Mouse (Mus musculus) NIH3T3 (cell line): ENCODE results near the gene 1700092M07Rik.

Experiments used
- DNase-seq: peaks from one replicate; pipeline ENCODE4 v3.0.0-alpha.2; 2012; ENCODE audit warnings: low read depth

1700092M07Rik gene

DNA sequence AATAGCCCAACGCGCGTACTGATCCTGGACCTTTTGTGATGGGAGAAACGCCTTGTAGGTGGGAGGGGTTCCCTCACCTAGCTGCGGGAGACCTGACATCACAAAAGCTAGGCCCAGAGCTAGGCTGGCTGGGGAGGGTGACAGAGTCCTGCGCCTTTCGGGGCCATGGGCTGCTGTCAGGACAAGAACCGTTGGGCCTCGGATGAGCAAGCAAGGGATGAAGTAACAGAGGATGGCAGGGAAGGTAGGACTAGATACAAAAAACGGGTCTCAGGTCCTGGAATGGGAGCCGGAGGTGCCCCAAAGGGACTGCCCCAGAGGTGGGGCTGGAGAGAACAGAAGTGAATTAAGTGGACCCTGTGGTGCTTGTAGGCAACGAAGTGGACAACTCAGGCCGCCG is at the start of gene 1700092M07Rik:
Gene 1700092M07Rik, plus strand, starts transcription at position 116 of the 400 bp plus-strand sequence.
- DNase-seq, result no peak

DNA sequence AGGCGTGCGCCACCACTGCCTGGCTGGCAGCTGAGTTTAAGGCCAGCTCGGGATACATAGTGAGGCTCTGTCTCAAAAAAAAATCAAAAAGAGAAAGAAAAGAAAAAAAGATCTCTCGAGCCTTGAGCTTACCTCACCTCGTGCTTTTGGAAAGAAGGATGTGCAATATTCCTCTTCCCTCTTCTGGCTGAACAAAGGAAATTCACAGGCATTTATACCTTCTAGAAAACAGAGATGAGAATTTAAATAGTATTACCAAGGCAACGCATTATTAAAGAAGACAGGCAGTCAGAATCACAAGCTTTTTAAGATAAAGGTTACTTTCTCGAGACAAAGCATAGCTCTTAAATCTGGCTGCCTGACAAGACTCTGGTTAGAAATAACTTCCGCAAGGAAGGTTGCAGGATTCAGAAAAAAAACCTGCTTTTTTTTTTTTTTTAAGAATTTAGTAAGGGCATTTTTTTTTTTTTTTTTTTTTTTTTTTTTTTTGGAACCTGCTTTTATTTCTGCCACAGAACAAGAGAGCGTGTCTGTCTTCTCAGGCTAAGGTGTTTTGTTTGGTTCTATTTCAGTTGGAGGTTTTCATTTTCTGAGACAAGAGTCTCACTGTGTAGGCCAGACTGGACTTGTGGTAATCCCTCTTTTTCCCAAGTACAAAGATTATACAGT is 48.5 kb upstream of the 1700092M07Rik start:
- no peak for DNase-seq

DNA sequence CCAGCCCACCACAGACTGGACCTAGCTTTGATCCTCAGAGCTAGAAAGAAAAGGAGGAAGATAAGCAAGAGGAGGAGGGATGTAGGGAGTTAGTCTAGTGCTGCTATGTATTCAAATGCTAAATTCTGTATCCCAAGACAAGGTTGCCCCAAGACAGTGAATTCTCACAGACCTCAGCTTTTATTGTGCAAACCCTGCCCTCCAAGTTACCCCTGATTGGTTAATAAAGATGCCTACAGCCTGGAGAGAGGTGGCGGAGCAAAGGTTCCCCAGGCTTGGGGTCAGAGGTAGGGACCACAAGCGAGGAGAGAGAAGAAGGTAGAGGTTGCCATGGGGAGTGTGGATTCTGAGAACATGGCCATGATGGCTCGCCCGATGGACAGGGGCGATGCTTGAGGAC is 47.8 kb upstream of the 1700092M07Rik start:
- no peak for DNase-seq

DNA sequence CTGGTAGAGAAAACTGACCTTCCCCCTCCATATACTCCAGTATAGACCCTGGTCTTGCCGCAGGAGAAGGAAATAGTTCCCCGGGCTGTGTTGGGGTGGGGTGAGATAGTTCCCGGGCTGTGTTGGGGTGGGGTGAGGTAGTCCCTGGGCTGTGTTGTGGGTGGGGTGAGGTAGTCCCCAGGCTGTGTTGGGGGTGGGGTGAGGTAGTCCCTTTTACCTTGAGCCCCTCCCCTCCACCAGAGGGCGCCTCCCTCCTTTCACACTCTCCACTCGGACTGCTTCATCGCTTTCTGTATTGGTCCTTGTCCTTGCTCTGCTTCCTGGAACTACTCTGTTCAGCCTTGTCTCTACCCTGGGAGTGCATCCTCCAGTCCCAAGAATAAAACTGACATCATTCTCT is 45.2 kb upstream of the 1700092M07Rik start:
- peak; percentile 74 for DNase-seq

DNA sequence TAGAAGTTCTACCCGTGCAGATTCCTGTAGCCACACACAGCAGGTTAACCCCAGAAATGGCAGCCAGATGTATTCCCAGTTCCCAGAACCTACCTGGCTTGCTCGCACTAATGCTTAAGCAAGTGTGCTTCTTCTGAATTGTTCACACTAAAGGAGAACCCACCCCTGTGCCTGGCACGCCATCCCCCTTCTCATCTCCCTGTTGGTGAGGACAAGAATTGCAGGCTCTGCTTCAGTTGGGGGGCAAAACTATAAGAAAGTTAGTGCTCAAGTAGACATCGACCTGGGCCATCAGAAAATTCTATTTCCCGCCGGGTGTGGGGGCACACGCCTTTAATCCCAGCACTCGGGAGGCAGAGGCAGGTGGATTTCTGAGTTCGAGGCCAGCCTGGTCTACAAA is 40.9 kb upstream of the 1700092M07Rik start:
- DNase-seq, result no peak

DNA sequence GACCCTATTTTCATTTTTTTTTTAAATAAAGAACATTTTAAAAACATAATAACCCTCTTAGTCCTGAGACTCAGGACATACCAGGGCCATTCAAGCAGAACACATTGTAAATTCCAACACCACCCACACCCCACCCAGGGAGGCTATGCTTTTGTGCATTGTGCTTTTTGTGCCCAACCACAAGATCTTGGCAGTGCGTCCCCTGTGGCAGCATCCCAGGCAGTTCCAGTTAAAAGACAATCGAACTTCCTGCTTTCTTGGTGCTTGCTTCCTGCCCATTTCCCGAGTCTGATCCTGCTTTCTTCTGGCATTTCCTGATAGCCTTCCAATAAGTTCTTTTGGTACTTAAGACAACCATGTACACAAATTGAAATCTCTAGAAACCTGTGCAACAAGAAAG is 38.1 kb upstream of the 1700092M07Rik start:
- peak; percentile 84 for DNase-seq

DNA sequence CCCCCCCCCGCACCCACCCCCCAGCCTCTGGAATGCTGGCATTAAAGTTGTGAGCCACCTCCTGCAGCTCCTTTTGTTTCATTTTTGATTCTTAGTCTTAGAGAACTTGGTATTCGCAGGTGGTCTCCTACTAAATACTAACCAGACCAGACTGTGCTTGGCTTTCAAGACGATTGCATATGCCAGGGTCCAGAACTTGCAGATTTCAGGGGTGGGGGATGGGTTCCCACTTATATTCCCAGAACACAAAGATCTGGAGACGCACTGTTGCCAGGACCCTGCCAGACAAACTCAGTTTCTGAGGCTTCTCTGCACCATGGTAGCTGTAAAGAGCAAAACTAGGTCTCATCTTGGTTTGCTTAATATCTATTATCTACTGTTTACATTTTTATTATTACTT is 36.9 kb upstream of the 1700092M07Rik start:
- no peak for DNase-seq

DNA sequence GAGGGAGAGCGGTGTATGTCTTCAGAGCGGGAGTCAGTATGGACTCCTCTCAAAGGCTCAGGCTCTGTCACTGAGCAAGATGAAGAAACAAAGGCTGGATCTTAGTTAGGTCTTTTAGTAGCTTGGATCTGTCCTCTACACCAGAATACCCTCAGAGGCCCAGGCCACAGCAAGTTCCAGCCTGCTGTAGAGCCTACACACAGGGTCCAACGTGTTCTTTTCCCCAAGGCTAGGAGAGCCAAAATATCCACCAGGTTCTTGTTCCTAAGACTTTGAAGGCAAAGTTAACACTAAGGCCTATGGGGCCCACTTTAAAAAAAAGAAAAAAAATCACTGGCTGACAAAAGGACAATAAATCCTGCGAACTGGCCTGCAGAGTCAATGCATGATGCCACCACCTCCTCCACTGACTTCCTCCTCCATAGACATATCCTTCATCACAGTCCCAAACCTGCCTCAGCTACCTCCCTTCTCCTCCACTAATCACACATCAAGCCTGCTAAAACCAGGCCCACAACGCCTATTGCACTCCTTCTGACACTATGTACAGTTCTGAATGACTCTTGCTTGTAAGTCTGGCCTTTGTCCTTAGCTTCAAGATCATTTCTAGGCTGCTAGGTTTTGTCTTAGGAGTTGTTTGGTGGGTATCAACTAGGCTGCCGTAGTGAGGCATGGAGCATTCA is 35.4 kb upstream of the 1700092M07Rik start:
- DNase-seq, result no peak

DNA sequence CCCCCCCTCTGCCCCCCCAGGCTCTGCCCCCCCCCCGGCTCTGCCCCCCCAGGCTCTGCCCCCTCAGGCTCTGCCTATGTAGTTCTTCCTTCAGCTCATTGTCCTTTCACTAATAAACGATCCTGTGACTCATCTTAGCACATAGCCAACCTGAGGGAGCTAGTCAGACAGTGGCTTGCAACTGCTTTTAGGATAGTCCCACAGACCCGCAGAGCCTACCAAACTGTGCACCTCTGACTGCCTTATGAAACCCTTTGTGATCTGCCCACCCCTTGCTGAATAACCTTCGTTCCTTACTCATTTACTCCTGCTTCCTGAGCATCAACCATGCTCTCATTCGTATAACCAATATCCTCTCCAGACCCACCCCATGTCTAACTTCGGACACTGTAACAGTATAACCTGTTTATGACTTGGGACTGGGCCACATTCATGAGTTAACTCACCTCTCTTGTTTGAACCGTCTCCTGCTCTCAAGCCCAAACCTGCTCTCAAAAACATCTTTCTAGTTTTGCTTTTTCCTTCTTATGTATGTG is 34.3 kb upstream of the 1700092M07Rik start:
- DNase-seq, result peak; percentile 69

DNA sequence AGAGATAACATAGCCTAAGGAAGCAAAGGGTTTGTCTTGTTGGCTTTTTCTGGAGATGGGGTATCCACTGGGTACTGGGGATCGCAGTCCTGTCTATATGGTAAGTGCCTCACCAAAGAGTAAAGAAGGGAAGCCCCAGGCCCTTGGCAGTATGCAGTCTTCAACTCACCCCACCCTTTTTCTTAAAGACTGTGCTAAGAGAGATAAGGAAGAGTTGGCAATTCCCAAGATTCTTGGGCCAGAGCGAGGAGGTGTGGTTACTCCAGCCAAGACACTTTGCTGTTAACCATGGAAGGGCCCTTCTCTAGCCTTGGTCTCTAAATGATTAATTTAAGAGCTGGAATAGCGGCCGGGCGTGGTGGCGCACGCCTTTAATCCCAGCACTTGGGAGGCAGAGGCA is 33.6 kb upstream of the 1700092M07Rik start:
- no peak for DNase-seq

DNA sequence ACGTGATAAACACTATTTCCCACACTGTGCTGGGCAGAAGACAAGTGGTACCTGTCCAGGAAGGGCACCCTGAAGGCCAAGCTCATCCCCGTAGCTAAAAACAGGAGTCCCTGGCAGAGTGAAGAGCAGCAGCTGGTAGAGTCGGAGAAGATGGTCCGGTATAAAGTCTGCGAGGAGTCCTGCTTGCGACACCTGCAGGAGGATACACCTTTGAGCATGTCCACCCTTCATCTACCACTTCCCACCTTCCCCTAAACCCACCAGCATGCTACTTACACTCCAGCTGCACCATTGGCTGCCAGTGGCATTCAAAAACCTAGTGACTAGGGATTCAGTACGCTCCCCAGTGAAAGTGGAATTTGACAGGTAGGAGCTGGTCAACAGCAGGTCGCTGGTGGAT is 31.6 kb upstream of the 1700092M07Rik start:
- no peak for DNase-seq

DNA sequence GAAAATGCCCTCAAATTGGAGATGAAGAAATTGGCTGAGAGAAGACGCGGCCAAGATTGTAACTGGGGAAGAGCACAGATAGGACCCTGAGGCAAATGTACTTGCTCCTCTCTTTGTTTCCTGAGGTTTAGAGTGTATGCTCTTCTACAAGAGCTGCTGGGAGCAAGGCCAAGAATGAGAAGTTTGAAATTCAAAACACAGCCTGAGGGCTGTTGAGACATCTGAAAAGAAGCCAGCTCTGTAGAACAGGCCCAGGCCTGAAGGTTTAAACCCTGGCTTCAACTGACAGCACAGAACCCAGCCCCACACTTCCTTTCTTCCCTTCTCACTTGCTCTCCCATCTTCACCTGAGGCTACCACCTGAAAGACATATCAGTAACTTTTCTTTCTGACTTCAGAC is 30.5 kb upstream of the 1700092M07Rik start:
- peak; percentile 97 for DNase-seq

DNA sequence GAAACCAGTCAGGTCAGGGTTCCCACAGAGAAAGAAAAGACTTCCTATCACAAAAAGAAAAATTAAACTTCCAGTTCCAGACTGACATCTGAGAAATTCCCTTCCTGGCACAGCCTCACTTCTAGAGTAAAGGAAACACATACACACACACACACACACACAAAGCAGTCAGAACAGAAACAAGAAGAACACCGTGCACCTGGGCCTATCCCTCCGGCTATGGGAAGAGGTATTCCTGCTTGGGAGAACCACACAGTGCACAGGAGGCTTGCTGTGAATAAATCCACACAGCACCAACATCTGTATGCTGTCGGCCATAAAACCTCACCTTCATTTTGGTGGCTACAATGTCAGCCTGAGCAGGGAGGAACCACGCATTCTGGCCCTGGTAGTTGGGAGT is 29.0 kb upstream of the 1700092M07Rik start:
- DNase-seq, result no peak

DNA sequence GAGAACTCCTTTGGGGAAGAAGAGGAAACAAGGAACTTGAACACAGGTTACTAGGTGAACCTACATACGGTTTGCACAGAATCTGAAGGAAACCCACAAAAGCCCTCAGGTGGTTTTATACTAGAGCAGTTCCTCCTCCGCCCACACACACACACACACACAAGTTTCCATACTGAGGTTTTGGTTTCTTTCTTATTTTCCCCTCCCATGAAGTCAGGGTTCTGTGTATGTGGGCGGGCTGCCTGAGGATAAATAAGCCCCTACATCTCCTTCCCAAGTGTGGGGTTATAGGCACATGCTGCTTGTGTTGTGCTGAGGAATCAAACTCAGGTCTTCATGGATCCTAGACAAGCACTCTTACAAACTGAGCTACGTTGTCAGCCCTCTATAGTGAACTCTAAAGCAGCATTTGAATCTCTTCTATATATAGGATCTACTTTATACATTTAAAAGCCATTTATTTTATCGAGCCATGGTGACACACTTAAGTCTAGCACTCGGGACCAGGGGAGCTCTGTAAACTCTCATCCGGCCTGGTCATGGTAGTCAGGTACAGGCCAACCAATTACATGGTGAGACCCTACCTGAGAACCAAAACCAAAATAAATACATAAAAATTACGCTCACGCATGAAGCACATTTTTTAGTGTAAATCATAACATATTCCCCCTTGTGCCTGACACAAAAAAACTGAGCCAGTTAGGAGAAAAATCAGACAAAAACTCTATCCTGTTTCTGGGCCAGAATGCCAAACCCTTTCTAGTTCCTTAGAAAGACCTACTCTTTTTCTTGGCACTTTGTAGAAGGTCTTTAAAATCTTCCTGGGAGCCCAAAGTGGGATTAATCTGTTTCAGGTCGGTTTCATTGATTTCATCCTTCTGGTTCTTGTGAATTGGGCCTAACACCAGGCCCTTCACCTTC is 28.3 kb upstream of the 1700092M07Rik start:
- peak; percentile 63 for DNase-seq

DNA sequence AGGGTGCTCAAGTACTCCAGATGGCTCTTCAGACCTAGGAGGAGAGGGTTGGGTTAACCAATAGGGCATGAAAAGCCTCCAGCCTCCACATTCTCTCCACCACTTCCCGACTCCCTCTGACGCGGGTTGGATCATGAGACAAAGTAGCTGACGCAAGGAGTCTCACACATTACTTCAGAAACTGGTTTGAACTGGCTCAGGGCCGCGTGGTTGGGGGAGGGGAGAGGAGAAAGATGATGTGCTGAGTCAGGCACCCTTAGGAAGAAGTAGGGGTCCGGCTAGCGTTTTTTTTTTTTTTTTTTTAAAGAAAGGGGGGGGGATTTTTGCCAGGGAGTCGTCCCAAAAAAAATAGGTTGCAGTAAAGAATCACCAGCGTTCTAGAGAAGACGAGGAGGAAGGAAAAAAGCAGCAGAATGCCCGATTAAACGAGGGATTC is 27.6 kb upstream of the 1700092M07Rik start:
- DNase-seq, result peak; percentile 98

DNA sequence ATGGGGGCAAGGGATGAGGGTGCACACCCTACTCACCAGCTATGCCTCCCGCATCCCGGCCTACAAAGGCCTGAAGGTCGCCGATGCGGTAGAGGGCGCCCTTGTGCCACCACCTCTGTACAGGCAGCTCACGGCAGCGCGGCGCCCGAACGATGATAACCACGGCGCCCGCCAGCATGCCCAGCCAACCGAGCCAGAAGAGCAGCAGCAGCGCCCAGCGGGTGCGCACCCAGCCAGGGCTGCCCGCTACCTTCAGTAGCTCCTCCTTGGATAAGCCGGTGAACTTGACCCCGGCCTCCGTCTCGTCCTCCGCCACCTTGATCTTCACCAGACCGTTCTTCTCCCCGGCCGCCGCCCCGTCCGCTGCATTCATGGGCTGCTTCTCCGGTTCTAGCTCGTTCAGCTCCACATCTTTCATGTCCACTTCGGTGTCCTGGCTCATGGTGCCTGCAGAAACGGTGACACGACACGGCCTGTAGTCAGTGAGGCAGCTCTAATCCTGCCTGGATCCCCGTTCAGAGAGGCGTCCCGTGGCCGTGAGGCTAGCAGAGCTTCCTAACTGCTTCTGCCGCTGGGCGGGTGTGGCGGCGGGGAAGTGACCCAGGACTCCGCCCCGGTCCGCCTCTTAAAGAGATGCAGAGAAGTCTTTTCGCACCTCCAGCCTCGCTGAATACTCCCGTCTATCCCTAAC is 27.1 kb upstream of the 1700092M07Rik start:
- DNase-seq, result peak; percentile 95

DNA sequence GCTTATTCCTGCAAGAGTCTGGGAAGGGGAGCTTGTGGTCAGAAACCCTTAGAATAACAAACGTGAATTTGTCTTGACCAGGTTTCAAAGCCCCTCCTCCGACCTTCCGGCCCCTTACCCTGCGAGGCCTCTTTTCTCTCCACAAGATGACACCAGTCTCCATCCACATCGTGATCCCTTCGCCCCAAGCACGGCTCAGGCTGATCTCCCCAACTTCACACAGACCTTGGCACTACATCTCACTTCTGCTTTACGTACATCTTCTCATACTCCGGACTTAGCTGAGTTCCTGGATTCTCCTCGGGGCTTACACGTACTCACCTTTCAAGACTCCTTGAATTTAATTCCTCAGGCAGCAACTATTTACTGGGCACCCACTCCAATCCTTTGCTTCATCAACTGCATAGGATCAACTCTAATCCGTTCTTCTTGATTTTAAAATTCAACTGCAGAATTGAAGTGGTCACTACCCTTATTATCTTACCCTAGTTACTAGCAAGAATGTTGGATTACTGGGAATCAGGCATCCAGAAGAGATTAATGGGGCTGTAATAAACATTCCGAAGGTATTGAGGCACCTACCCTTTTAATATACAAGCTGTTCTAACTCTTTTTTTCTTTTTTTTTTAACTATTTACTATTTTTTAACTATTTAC is 26.4 kb upstream of the 1700092M07Rik start:
- no peak for DNase-seq

DNA sequence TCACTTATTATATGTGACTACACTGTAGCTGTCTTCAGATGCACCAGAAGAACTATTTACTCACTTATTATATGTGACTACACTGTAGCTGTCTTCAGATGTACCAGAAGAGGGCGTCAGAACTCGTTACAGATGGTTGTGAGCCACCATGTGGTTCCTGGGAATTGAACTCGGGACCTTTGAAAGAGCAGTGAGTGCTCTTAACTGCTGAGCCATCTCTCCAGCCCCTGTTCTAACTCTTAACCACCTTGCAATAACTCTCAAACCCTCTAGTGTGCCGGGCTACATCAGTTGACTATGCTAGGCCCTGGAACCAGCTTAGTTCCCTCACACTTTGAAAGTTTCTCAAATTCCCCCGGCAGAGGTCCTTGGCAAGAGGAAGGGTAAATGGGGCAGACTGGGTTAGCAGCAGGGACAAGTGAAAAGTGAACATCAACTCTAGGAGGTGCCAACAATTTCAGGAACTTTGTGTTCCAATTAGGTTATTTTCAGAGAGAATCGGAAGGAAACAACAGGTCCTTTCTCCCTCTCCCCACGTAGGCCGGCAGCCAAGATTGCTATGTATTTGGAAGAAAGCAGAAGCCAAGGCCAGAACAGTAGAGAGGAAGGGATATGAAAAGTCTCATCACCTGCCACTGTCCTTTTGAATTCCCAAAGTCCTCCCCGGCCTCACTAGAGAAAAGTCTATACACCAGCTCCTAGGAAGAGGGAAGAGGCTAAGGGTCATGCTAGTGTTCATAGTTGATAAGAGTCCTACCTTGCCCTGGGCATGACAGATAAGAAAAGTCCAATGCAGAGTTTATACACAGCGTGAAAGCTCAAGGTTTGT is 25.7 kb upstream of the 1700092M07Rik start:
- DNase-seq, result peak; percentile 48

DNA sequence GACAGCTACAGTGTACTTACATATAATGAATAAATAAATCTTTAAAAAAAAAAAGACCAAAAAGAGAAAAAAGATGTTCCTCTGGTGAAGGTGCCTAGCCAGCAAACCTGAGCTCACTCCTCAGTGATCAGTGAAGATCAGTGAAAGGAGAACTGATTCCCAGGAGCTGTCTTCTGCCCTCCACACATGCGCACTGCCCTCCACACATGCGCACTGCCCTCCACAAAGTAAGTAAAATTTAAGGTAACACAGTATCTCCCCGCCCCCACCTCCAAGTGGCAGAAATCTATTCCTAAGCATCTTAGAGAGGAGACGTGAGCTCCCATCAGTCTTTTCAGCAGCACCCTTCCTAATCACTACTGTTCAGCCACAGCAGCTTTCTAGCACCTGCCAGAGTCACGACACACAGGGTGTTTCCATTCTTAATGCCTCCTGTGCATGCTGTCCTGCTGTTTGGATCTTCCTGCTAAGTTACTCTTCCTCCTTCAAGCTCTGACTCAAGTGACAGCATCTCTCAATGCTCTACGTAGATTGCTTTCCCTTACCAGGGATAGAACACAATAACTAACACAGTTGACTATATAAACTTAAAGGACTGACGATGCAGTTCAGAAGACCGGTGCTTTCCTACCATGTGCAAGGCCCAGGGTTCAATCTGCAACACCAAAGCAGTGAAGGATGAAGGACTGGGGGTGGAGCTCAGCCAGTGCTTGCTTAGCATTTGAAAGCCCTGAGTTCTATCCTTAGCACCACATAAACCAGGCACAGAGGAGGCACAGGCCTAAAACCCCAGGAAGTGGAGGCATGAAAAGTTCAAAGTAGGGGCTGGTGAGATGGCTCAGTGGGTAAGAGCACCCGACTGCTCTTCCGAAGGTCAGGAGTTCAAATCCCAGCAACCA is 24.4 kb upstream of the 1700092M07Rik start:
- DNase-seq, result no peak
